Mouse (Mus musculus): Measurements from ENCODE around the gene Lfng.
A peak's percentile ranks its signal among the peaks of the same experiment; 100 is the strongest.

The Lfng gene

GRCm38 (mm10) chr5:140589082-140589774, 17.9 kb upstream of the Lfng start:
- no peak for DNase-seq (ENCODE audit: low spot score in 2 of 2)

- DNase-seq (ENCODE audit: low spot score in 2 of 2): no peak
Measured at GRCm38 (mm10) chr5:140594846-140595245, 12.3 kb upstream of the Lfng start.

GRCm38 (mm10) chr5:140596426-140596825, 10.7 kb upstream of the Lfng start:
- DNase-seq (ENCODE audit: low spot score in 2 of 2): no peak

GRCm38 (mm10) chr5:140596927-140597588, 10.1 kb upstream of the Lfng start:
- DNase-seq (ENCODE audit: low spot score in 2 of 2): peak in 1 of 2 experiments; percentile 31

GRCm38 (mm10) chr5:140597787-140598186, 9.3 kb upstream of the Lfng start:
- no peak for DNase-seq (ENCODE audit: low spot score in 2 of 2)

- no peak for DNase-seq (ENCODE audit: low spot score in 2 of 2)
Measured at GRCm38 (mm10) chr5:140599939-140600338, 7.2 kb upstream of the Lfng start.

- no peak for DNase-seq (ENCODE audit: low spot score in 2 of 2)
Measured at GRCm38 (mm10) chr5:140601712-140602111, 5.4 kb upstream of the Lfng start.

- no peak for DNase-seq (ENCODE audit: low spot score in 2 of 2)
Measured at GRCm38 (mm10) chr5:140602540-140602939, 4.6 kb upstream of the Lfng start.

- no peak for DNase-seq (ENCODE audit: low spot score in 2 of 2)
Measured at GRCm38 (mm10) chr5:140604386-140604785, 2.7 kb upstream of the Lfng start.

- DNase-seq (ENCODE audit: low spot score in 2 of 2): no peak
Measured at GRCm38 (mm10) chr5:140605228-140605627, 1.9 kb upstream of the Lfng start.

GRCm38 (mm10) chr5:140606386-140606785, 734 bp upstream of the Lfng start:
- no peak for DNase-seq (ENCODE audit: low spot score in 2 of 2)

- peak in 1 of 2 experiments; percentile 33 for DNase-seq (ENCODE audit: low spot score in 2 of 2)
Measured at GRCm38 (mm10) chr5:140607836-140608633, 915 bp downstream of the Lfng start.

- DNase-seq (ENCODE audit: low spot score in 2 of 2): no peak
Measured at GRCm38 (mm10) chr5:140608634-140609015, 1.5 kb downstream of the Lfng start.

- DNase-seq (ENCODE audit: low spot score in 2 of 2): no peak
Measured at GRCm38 (mm10) chr5:140609511-140610272, 2.6 kb downstream of the Lfng start.

GRCm38 (mm10) chr5:140610273-140611011, 3.3 kb downstream of the Lfng start:
- DNase-seq (ENCODE audit: low spot score in 2 of 2): no peak

- DNase-seq (ENCODE audit: low spot score in 2 of 2): peak; percentile 78 to 85
Measured at GRCm38 (mm10) chr5:140611021-140611583, 4.0 kb downstream of the Lfng start.

GRCm38 (mm10) chr5:140611611-140612185, 4.6 kb downstream of the Lfng start:
- no peak for DNase-seq (ENCODE audit: low spot score in 2 of 2)

GRCm38 (mm10) chr5:140612191-140612590, 5.1 kb downstream of the Lfng start:
- peak in 1 of 2 experiments; percentile 30 for DNase-seq (ENCODE audit: low spot score in 2 of 2)

GRCm38 (mm10) chr5:140614141-140614540, 7.0 kb downstream of the Lfng start:
- DNase-seq (ENCODE audit: low spot score in 2 of 2): no peak

GRCm38 (mm10) chr5:140614837-140615236, 7.7 kb downstream of the Lfng start:
- DNase-seq (ENCODE audit: low spot score in 2 of 2): no peak
